Mouse (Mus musculus) heart, postnatal 4 days (tissue): ENCODE measurements around the gene Prrxl1. TPM values are rescaled to one million over a fixed set of nuclear protein-coding genes. Genes with fewer than 3 reads are reported as not detected.

Experiments used
- DNase-seq: peaks from one replicate; pipeline ENCODE4 v3.0.0; 2021
- total RNA-seq, 2 experiments: library from RNA; stranded (reverse); gene quantifications; 2 replicates each; pipeline ENCODE4 v1.2.3; 2021

The Prrxl1 gene
- total RNA-seq, 2 experiments from 2014 or later, result not detected

GRCm38 (mm10) chr14:32628584-32628983 lies 29.4 kb downstream of the Prrxl1 start:
- peak; percentile 29 for DNase-seq

DNA sequence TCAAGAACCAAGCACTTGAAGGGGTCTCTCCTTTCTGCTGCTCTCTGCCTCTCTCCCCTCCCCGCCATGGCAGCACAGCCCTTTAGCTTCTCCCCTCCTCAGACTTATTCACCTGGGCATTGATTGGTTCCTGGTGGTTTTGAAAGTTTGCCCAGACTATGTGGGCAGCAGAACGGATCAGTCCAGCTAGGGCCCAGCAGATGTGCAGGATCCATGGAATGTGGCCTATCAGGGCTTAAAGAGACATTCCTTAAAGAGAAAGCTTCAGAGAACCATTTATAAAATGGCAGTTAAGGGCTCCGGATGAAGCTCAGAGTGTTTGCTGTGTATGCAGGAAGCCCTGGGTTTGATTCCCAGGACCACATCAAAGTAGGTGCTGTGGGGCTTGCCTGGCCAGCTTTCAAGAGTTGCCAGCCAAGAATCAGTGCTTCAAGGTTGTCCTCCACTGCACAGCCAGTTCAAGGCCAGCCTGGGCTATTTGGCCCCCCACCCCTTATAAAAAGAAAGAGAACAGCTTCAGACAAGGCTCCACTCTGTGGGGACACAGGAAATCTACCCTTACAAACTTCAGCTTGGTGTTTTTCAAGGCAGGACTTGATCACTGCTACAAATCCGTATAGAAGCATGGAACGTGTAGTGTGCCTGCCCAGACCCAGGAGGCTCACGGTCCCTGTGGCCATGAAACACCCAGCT lies 33.8 kb downstream of the Prrxl1 start:
- DNase-seq, result no peak

- no peak for DNase-seq
Observed at GRCm38 (mm10) chr14:32634015-32634682, 34.9 kb downstream of the Prrxl1 start.

DNA sequence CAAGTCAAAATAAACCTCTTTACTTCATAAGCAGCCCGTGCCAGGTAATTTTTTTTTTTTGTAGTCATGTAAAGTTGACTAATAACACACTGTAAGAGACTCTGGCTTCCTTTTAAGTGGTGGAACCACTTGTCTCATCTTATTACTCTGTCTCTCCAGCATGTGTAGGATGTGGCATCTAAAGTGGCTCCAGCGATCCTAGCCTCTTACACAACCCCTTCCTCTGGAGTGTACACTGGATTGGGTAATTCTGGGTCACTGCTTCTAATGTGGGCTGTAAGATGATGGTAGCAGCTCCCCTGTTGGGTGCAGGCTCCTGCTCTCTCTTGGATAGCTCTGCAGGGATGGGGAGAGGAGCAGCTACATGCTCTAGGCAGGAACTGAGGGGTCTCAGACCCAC lies 39.3 kb downstream of the Prrxl1 start:
- no peak for DNase-seq

DNA sequence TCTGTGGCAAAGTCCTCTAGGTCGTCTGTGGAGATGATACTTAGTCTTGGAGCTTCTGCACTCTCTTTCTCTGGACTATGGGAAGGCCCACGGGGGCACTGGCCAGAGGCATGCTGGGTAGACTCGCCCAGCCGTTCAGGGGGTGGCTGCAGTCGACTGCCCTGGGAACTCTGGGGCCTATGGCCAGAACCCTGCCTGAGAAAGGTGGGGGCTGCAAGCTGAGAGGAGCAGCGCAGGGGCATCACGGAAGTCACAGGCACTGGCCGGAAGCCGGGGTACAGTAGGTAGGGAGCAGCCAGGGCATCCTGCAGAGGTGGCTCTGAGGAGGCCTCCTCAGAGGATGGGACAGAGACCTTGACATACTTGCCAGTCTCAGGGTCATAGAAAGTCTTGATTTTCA lies 60.6 kb downstream of the Prrxl1 start:
- DNase-seq, result no peak

DNA sequence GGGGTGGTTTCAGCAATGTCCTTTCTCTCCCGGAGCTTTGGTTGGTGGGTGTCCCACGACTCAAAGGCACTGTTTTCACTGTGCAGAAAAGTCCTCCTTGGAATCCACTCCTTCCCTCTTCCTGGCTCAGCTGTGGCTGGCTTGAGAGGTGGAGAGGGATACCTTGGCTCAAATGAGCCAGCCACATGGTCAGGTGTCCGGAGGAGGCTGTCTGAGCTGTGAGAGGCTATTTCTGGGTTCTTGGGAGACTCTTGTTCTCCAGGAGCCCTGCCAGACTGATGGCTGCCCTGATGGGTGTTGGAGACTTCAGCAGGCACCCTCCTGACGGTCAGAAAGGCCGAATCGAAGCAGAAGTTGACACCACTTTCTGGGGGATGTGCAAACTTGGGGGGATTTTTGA lies 63.9 kb downstream of the Prrxl1 start:
- no peak for DNase-seq

DNA sequence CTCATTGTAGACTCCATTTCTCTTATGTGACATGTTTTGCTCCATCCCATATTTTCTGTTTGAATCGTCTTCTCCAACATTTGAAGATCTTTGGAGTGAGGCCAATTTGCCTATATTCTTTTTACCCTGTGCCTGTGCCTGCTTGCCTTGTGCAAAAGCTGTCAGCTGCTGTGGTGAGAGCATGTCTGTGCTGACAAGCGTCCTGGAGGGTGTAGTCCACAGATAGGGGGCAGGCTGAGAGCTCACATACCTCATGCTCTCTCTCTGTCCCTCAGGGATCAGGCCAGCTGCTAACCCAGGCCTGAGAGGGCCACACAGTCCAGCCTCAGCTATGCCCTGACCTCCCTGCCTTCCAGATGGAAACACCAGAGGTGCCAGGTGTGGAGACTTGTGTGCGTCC lies 74.0 kb downstream of the Prrxl1 start:
- no peak for DNase-seq

DNA sequence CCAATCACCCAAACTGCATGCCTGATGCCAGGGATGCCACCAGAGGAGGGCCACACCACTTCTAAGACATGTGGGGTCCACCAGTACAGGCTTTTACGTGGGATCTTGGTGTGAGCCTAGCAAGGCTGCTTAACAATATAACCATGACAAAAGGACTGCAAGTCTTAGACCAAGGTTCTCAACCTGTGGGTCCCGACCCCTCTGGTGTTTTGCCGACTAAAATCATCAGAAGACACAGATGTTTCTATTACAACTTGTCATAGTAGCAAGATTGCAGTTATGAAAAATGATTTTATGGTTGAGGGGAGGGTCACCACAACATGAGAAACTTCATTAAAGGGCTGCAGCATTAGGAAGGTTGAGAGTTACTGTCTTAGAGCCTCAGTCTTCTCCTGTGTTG lies 79.4 kb downstream of the Prrxl1 start:
- DNase-seq, result no peak

DNA sequence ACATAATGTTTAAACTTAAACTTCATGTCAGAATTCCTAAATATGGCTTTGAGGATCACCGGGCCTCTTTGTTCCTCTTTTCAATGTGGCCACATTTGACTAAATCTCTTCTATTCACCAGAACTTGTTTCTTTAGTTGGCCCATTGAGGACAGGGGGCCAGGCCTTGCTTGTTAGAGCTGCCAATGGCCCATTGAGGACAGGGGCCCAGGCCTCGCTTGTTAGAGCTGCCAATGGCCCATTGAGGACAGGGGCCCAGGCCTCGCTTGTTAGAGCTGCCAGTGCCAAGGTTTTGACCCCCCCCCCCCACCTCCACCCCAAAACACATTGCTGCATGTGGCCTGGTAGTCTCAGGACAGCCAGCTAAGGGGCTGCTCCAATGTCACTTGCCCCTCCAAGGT lies 82.4 kb downstream of the Prrxl1 start:
- no peak for DNase-seq

DNA sequence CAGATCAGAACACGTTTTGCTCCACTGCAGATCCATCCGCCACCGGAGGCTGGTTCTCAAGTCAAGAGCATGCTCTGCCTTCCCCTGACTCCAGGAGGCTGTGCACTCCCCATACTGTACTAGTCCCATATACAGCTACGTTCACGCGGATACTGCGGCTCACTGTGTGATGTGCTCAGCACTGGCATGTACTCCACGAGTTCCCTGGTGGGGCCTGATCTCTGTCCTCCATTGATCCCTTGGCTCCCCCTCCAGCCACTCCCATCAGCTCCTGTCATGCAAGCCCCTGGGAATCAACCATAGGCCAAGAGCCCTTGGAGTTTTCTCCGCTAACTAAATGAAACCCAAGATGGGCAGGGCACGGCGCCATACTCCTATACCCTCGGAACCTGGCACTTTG lies 83.3 kb downstream of the Prrxl1 start:
- DNase-seq, result no peak

- DNase-seq, result peak; percentile 59
Observed at GRCm38 (mm10) chr14:32683251-32683838, 84.1 kb downstream of the Prrxl1 start.

GRCm38 (mm10) chr14:32683982-32684734 lies 85.0 kb downstream of the Prrxl1 start:
- DNase-seq, result peak; percentile 47

DNA sequence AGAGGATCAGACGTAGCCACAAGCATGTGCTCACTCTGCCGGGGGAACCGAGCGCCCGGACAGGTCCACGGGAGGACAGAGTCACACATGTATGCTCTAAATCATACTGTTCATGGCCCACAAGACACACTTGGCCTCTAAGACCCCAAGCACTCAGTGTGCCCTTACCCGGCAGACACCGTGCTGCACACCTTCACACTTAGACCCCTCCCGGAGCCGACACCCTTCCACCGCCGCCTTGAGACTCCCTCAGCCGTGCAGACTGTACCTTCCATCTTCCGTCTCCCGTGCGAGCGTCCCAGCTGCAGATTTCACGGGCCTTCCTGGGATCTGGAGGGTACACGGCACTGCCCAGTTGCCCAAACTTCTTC lies 85.5 kb downstream of the Prrxl1 start:
- DNase-seq, result peak; percentile 18

DNA sequence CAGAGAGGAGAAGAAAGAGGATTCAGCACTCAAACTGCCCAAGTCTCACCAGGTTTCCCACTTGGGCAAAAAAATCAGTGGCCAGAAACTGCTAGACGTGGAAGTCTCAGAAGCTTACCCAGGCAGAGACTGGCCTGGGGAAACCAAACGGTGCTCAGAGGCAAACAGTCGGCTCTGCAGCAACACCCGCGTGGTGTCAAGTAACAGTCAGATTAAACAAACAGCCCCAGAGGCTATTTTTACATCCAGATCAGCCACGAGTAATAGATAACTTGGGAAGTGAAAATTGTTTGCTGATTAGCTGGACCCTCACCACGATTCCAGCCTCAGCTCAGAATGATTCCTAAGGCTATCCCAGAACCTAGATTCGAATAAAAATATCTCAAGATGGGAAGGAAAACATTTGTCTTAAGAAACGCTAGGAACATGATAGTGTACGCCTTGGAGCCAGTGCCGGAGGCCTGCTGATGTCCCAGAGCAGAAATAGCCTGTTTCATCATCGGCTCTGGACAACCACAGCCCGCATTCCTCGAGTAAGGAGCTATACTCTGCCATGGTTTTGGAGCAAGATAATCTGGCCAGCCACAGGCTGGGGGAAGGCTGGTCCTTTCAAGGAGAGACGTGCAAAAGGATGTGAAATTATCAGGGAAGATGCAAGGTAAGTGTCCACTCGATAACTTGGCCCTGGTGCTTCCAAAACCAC lies 86.1 kb downstream of the Prrxl1 start, which contains the start of gene 3425401B19Rik:
TSS of gene 3425401B19Rik (minus strand) at position 170 of the 703 bp plus-strand sequence.
- peak; percentile 44 for DNase-seq

DNA sequence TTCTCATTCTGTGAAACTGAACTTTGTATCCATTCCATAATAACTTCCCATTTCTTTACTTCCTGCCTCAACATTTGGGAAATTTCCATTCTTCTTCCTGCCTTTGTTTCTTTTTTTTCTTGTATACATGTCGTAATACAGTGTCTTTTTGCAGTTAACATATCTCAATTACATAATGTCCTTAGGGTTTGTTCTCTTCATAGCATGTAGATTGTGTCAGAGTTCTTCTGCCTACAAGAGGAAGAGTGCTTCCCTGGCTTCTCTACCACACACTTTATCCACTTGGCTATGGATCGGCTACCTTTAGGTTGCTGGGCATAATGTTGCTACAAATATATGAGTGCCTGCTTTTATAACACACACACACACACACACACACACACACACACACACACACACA lies 96.7 kb downstream of the Prrxl1 start:
- DNase-seq, result no peak

DNA sequence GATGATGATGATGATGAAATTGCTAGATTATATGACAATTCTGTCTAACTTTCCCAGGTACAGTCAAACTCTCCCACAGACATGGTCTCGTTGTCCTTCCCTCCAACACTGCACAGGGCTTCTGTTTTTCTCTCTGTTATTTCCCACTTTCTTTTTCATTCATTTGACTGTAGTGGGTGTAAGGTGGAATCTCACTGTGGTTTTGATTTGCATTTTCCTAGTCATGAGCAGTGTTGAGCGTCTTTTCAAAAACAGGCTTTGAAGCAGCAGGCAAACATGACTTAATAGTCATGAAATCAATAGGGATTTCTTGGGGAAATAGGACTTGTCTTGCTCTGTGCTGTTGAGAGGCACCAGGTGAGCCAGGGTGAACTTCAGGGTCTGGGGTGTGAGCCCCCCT lies 97.1 kb downstream of the Prrxl1 start:
- DNase-seq, result no peak

DNA sequence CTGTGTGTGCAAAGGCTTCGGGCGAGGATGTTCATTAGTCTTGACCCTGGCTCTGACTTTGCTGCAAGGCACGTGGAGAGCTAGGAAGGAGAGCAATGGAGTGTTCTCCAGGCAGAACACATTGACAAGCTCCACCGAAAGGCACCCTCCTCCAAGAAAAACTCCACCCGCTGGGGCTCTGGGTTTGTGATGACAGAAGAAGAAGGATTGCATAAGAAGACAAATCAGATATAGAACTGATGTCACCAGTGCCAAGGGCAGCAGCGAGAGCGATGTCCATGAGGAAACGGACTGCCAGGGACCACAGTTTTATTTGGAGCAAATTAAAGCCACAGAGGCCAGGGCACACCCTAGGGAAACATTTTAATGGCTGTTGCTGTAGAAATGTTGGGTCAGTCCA lies 98.6 kb downstream of the Prrxl1 start:
- no peak for DNase-seq

GRCm38 (mm10) chr14:32698556-32698955 lies 99.3 kb downstream of the Prrxl1 start:
- no peak for DNase-seq
